Mouse (Mus musculus): Measurements from ENCODE around the gene Zfp39.
"Not testable (repeated sequence)": the region's sequence is repeated elsewhere in the genome, so short reads cannot be mapped to it uniquely, and the experiment has no call there.

Gene Zfp39

GRCm38 (mm10) chr11:58922420-58922819 lies 18.4 kb upstream of the Zfp39 start:
- DNase-seq (ENCODE audit: low spot score in 2 of 2) = no peak

- no peak for DNase-seq (ENCODE audit: low spot score in 2 of 2)
These were observed 14.7 kb upstream of the Zfp39 start for GRCm38 (mm10) chr11:58918759-58919158.

- peak; percentile 51 to 69 for DNase-seq (ENCODE audit: low spot score in 2 of 2)
These were observed 13.8 kb upstream of the Zfp39 start, which contains the start of gene Btnl10 for GRCm38 (mm10) chr11:58917745-58918366. Gene Btnl10, plus strand, starts transcription at chr11:58917908.

GRCm38 (mm10) chr11:58916879-58917744 lies 13.1 kb upstream of the Zfp39 start:
- DNase-seq (ENCODE audit: low spot score in 2 of 2) = peak; percentile 59 to 82

GRCm38 (mm10) chr11:58914461-58915028 lies 10.5 kb upstream of the Zfp39 start:
- DNase-seq (ENCODE audit: low spot score in 2 of 2) = no peak

- no peak for DNase-seq (ENCODE audit: low spot score in 2 of 2)
These were observed 9.8 kb upstream of the Zfp39 start for GRCm38 (mm10) chr11:58913776-58914175.

GRCm38 (mm10) chr11:58904838-58905237 lies 813 bp upstream of the Zfp39 start:
- peak in 1 of 2 experiments; percentile 46 for DNase-seq (ENCODE audit: low spot score in 2 of 2)

GRCm38 (mm10) chr11:58904410-58904718 lies 339 bp upstream of the Zfp39 start:
- no peak for DNase-seq (ENCODE audit: low spot score in 2 of 2)

GRCm38 (mm10) chr11:58901080-58901479 lies 2.9 kb downstream of the Zfp39 start:
- DNase-seq (ENCODE audit: low spot score in 2 of 2) = peak; percentile 41 to 69

GRCm38 (mm10) chr11:58897485-58897884 lies 6.5 kb downstream of the Zfp39 start:
- no peak for DNase-seq (ENCODE audit: low spot score in 2 of 2)

- no peak for DNase-seq (ENCODE audit: low spot score in 2 of 2)
These were observed 9.6 kb downstream of the Zfp39 start for GRCm38 (mm10) chr11:58894456-58894855.

GRCm38 (mm10) chr11:58890511-58890910 lies 13.5 kb downstream of the Zfp39 start:
- DNase-seq (ENCODE audit: low spot score in 2 of 2) = no peak

GRCm38 (mm10) chr11:58883756-58884155 lies 20.3 kb downstream of the Zfp39 start:
- DNase-seq (ENCODE audit: low spot score in 2 of 2) = no peak

- DNase-seq (ENCODE audit: low spot score in 2 of 2) = no peak
These were observed 33.1 kb downstream of the Zfp39 start for GRCm38 (mm10) chr11:58870961-58871360.

- DNase-seq (ENCODE audit: low spot score in 2 of 2) = no peak
These were observed 36.1 kb downstream of the Zfp39 start for GRCm38 (mm10) chr11:58867954-58868330.

GRCm38 (mm10) chr11:58867039-58867953 lies 36.7 kb downstream of the Zfp39 start, which contains the start of gene 2810021J22Rik:
Gene 2810021J22Rik, plus strand, starts transcription at chr11:58867216.
- peak; percentile 82 to 83 for DNase-seq (ENCODE audit: low spot score in 2 of 2)

- no peak for DNase-seq (ENCODE audit: low spot score in 2 of 2)
These were observed 43.3 kb downstream of the Zfp39 start for GRCm38 (mm10) chr11:58860744-58861143.

- DNase-seq (ENCODE audit: low spot score in 2 of 2) = no peak
These were observed 54.3 kb downstream of the Zfp39 start for GRCm38 (mm10) chr11:58849731-58850130.

- no peak for DNase-seq (ENCODE audit: low spot score in 2 of 2)
These were observed 56.4 kb downstream of the Zfp39 start for GRCm38 (mm10) chr11:58847636-58848035.

- DNase-seq (ENCODE audit: low spot score in 2 of 2) = peak; percentile 91 to 95
These were observed 57.0 kb downstream of the Zfp39 start, which contains the start of gene Gm12258 for GRCm38 (mm10) chr11:58846919-58847461. Gene Gm12258, plus strand, starts transcription at chr11:58847158.

- not testable (repeated sequence) for DNase-seq (ENCODE audit: low spot score in 2 of 2)
These were observed 65.1 kb downstream of the Zfp39 start, which contains the start of gene Olfr311 for GRCm38 (mm10) chr11:58838951-58839350. Gene Olfr311, plus strand, starts transcription at chr11:58839251.

Measured in spleen, postnatal 36 days (tissue).